Mouse (Mus musculus) liver, adult 2 months (tissue): ENCODE data around the gene Musk.

Source experiments
- CTCF ChIP-seq: fragments of 200-500 bp; IDR thresholded peaks from 2 replicates; pipeline ENCODE4 v1.5.1; 2011; ENCODE audit warnings: low read depth, low read length, control low read depth
- POLR2A ChIP-seq: fragments of 200-500 bp; IDR thresholded peaks from 2 replicates; pipeline ENCODE4 v1.6.1; 2011; ENCODE audit warnings: low read length, control low read depth; ENCODE audit not compliant: insufficient read depth; ENCODE audit errors: extremely low read depth

GRCm38 (mm10) chr4:58304564-58304963 lies 18.8 kb downstream of the Musk start:
- TF ChIP-seq POLR2A (no peak), CTCF (no peak)
